Mouse (Mus musculus): ENCODE data around the gene Syne1. TPM values are rescaled to one million over a fixed set of nuclear protein-coding genes. Genes with fewer than 3 reads are reported as not detected.
A peak's percentile ranks its signal among the peaks of the same experiment; 100 is the strongest.

Gene Syne1
- polyA plus RNA-seq, 1 experiment from 2014 or later: 5.2 TPM

- ATAC-seq: no peak
- H3K4me3 ChIP-seq (ENCODE audit: low read depth, low read length): no peak overlapping the region
- H3K9ac ChIP-seq (replicated peaks): no peak overlapping the region
- H3K27ac ChIP-seq (ENCODE audit: low read depth): no peak overlapping the region
- H3K36me3 ChIP-seq (replicated peaks; ENCODE audit: insufficient read depth, low read length): peaks cover 23% of the 10 kb centered on the region; the same call in 1 of the 2 replicates
- WGBS (ENCODE audit: insufficient replicate concordance): 73% methylated on average over 3 of the region's 3 CpGs
- TF ChIP-seq EP300 (IDR thresholded peaks at IDR 0.05; ENCODE audit: low read depth) (no peak), CTCF (IDR thresholded peaks at IDR 0.05; ENCODE audit: low read depth) (no peak)
- H3K4me2 ChIP-seq (ENCODE audit: low read depth, low read length): no peak overlapping the region
- DNase-seq: no peak
- H3K4me1 ChIP-seq (ENCODE audit: insufficient read depth): no peaks in the 10 kb centered on the region; the same call in 1 of the 2 replicates
- H3K9me3 ChIP-seq (ENCODE audit: low read length): no peaks in the 10 kb centered on the region
- no peaks in the 10 kb centered on the region for H3K27me3 ChIP-seq (ENCODE audit: insufficient read depth, low read length)
These were observed 383.8 kb downstream of the Syne1 start for GRCm38 (mm10) chr10:5167481-5167880.

- Histone ChIP-seq H3K9me3 (ENCODE audit: low read length) (no peaks in the 10 kb centered on the region), H3K4me1 (ENCODE audit: insufficient read depth) (no peaks in the 10 kb centered on the region; the same call in 1 of the 2 replicates), H3K36me3 (replicated peaks; ENCODE audit: insufficient read depth, low read length) (peaks cover 18% of the 10 kb centered on the region; the same call in 1 of the 2 replicates), H3K27ac (ENCODE audit: low read depth) (no peak overlapping the region), H3K4me2 (ENCODE audit: low read depth, low read length) (no peak overlapping the region), H3K27me3 (ENCODE audit: insufficient read depth, low read length) (no peaks in the 10 kb centered on the region), H3K9ac (replicated peaks) (no peak overlapping the region), H3K4me3 (ENCODE audit: low read depth, low read length) (no peak overlapping the region)
- WGBS (ENCODE audit: insufficient replicate concordance): 44% methylated on average over 5 of the region's 5 CpGs
- DNase-seq (no peak), ATAC-seq (no peak)
- TF ChIP-seq CTCF (IDR thresholded peaks at IDR 0.05; ENCODE audit: low read depth) (no peak), EP300 (IDR thresholded peaks at IDR 0.05; ENCODE audit: low read depth) (no peak)
These were observed 385.8 kb downstream of the Syne1 start for GRCm38 (mm10) chr10:5165439-5165838.

- H3K4me1 ChIP-seq (ENCODE audit: insufficient read depth): no peaks in the 10 kb centered on the region; the same call in 1 of the 2 replicates
- no peak for ATAC-seq
- no peak overlapping the region for H3K4me3 ChIP-seq (ENCODE audit: low read depth, low read length)
- H3K9ac ChIP-seq (replicated peaks): no peak overlapping the region
- H3K27me3 ChIP-seq (ENCODE audit: insufficient read depth, low read length): no peaks in the 10 kb centered on the region
- 36% methylated on average over 6 of the region's 6 CpGs for WGBS (ENCODE audit: insufficient replicate concordance)
- peak; percentile 34 for DNase-seq
- no peaks in the 10 kb centered on the region for H3K9me3 ChIP-seq (ENCODE audit: low read length)
- H3K4me2 ChIP-seq (ENCODE audit: low read depth, low read length): no peak overlapping the region
- no peak overlapping the region; the same call in 1 of the 2 replicates for H3K27ac ChIP-seq (ENCODE audit: low read depth)
- H3K36me3 ChIP-seq (replicated peaks; ENCODE audit: insufficient read depth, low read length): peaks cover 16% of the 10 kb centered on the region
- TF ChIP-seq EP300 (IDR thresholded peaks at IDR 0.05; ENCODE audit: low read depth) (no peak), CTCF (IDR thresholded peaks at IDR 0.05; ENCODE audit: low read depth) (no peak)
These were observed 387.5 kb downstream of the Syne1 start for GRCm38 (mm10) chr10:5163770-5164169.

- TF ChIP-seq EP300 (IDR thresholded peaks at IDR 0.05; ENCODE audit: low read depth) (no peak), CTCF (IDR thresholded peaks at IDR 0.05; ENCODE audit: low read depth) (no peak)
- no peak overlapping the region for H3K4me3 ChIP-seq (ENCODE audit: low read depth, low read length)
- H3K4me1 ChIP-seq (ENCODE audit: insufficient read depth): no peaks in the 10 kb centered on the region; the same call in 1 of the 2 replicates
- H3K9me3 ChIP-seq (ENCODE audit: low read length): no peaks in the 10 kb centered on the region
- no peaks in the 10 kb centered on the region for H3K27me3 ChIP-seq (ENCODE audit: insufficient read depth, low read length)
- H3K27ac ChIP-seq (ENCODE audit: low read depth): no peak overlapping the region
- DNase-seq: no peak
- no peak overlapping the region for H3K9ac ChIP-seq (replicated peaks)
- WGBS (ENCODE audit: insufficient replicate concordance): 79% methylated on average over 3 of the region's 3 CpGs
- H3K4me2 ChIP-seq (ENCODE audit: low read depth, low read length): no peak overlapping the region
- peaks cover 18% of the 10 kb centered on the region for H3K36me3 ChIP-seq (replicated peaks; ENCODE audit: insufficient read depth, low read length)
- no peak for ATAC-seq
These were observed 388.0 kb downstream of the Syne1 start for GRCm38 (mm10) chr10:5163286-5163685.

GRCm38 (mm10) chr10:5161394-5161872 lies 389.8 kb downstream of the Syne1 start:
- no peaks in the 10 kb centered on the region for H3K27me3 ChIP-seq (ENCODE audit: insufficient read depth, low read length)
- peak; percentile 53 for DNase-seq
- no peak overlapping the region for H3K4me2 ChIP-seq (ENCODE audit: low read depth, low read length)
- H3K36me3 ChIP-seq (replicated peaks; ENCODE audit: insufficient read depth, low read length): peaks cover 20% of the 10 kb centered on the region
- no peak for ATAC-seq
- H3K9me3 ChIP-seq (ENCODE audit: low read length): no peaks in the 10 kb centered on the region
- 50% methylated on average over 12 of the region's 12 CpGs for WGBS (ENCODE audit: insufficient replicate concordance)
- H3K9ac ChIP-seq (replicated peaks): no peak overlapping the region
- H3K4me3 ChIP-seq (ENCODE audit: low read depth, low read length): no peak overlapping the region
- H3K4me1 ChIP-seq (ENCODE audit: insufficient read depth): no peaks in the 10 kb centered on the region; the same call in 1 of the 2 replicates
- TF ChIP-seq EP300 (IDR thresholded peaks at IDR 0.05; ENCODE audit: low read depth): no peak
- peak; percentile 71 for TF ChIP-seq CTCF (IDR thresholded peaks at IDR 0.05; ENCODE audit: low read depth)
- peak overlapping the region; percentile 67 for H3K27ac ChIP-seq (ENCODE audit: low read depth)

- no peak for TF ChIP-seq EP300 (IDR thresholded peaks at IDR 0.05; ENCODE audit: low read depth)
- Histone ChIP-seq H3K9me3 (ENCODE audit: low read length) (no peaks in the 10 kb centered on the region), H3K27me3 (ENCODE audit: insufficient read depth, low read length) (no peaks in the 10 kb centered on the region), H3K9ac (replicated peaks) (no peak overlapping the region), H3K4me3 (ENCODE audit: low read depth, low read length) (no peak overlapping the region), H3K36me3 (replicated peaks; ENCODE audit: insufficient read depth, low read length) (peaks cover 34% of the 10 kb centered on the region), H3K27ac (ENCODE audit: low read depth) (no peak overlapping the region), H3K4me1 (ENCODE audit: insufficient read depth) (no peaks in the 10 kb centered on the region; the same call in 1 of the 2 replicates), H3K4me2 (ENCODE audit: low read depth, low read length) (no peak overlapping the region)
- 63% methylated on average over 8 of the region's 8 CpGs for WGBS (ENCODE audit: insufficient replicate concordance)
- no peak for ATAC-seq
- no peak for DNase-seq
These were observed 391.6 kb downstream of the Syne1 start for GRCm38 (mm10) chr10:5159679-5160078.

Measured in liver, postnatal 0 days (tissue).